Mouse (Mus musculus) intestine, postnatal 0 days (tissue): ENCODE results near the gene Camsap3. TPM values are rescaled to one million over a fixed set of nuclear protein-coding genes. Genes with fewer than 3 reads are reported as not detected.

ENCODE experiments used
- ATAC-seq: fragments of 200-750 bp; cut with Nextera tagmentation; 2 replicates; pipeline ENCODE4 v1.8.0; 2017; ENCODE audit warnings: mild to moderate bottlenecking, moderate TSS enrichment, moderate library complexity
- H3K27ac ChIP-seq: fragments of 300-500 bp; sonication (generic); 2 replicates; pipeline ENCODE4 v1.5.1; 2014; ENCODE audit warnings: mild to moderate bottlenecking, low read depth, low read length, moderate library complexity
- H3K27me3 ChIP-seq: fragments of 300-500 bp; sonication (generic); replicated peaks from 2 replicates; pipeline ENCODE4 v1.6.1; 2014; ENCODE audit warnings: low read length, mixed read lengths; ENCODE audit not compliant: control insufficient read depth, insufficient read depth
- H3K36me3 ChIP-seq: fragments of 300-500 bp; sonication (generic); 2 replicates; pipeline ENCODE4 v1.6.1; 2014; ENCODE audit warnings: mild to moderate bottlenecking, moderate library complexity; ENCODE audit not compliant: control insufficient read depth, insufficient read depth
- H3K4me1 ChIP-seq: fragments of 300-500 bp; sonication (generic); replicated peaks from 2 replicates; pipeline ENCODE4 v1.6.1; 2014; ENCODE audit warnings: antibody characterized with exemption, low read length, mixed read lengths; ENCODE audit not compliant: control insufficient read depth, insufficient read depth
- H3K4me2 ChIP-seq: fragments of 300-500 bp; sonication (generic); replicated peaks from 2 replicates; pipeline ENCODE4 v1.6.1; 2014; ENCODE audit warnings: low read depth, mild to moderate bottlenecking, moderate library complexity
- H3K4me3 ChIP-seq: fragments of 300-500 bp; sonication (generic); 2 replicates; pipeline ENCODE4 v1.5.1; 2014; ENCODE audit warnings: low read depth, low read length
- H3K9ac ChIP-seq: fragments of 300-500 bp; sonication (generic); 2 replicates; pipeline ENCODE4 v1.6.1; 2014; ENCODE audit warnings: mild to moderate bottlenecking, low read depth, low read length
- H3K9me3 ChIP-seq: fragments of 300-500 bp; sonication (generic); 2 replicates; pipeline ENCODE4 v1.6.1; 2016; ENCODE audit warnings: mixed run types; ENCODE audit not compliant: control insufficient read depth
- CTCF ChIP-seq: sonication (generic); IDR thresholded peaks from 2 replicates; pipeline ENCODE4 v1.5.1; 2016; ENCODE audit warnings: low read depth, mild to moderate bottlenecking, control low read depth, antibody characterized with exemption, moderate library complexity
- WGBS: fragments of 180-500 bp; shearing (Covaris S2); extraction: QIAGEN DNeasy Blood & Tissue Kit; methylation state at CpG from one replicate; pipeline ENCODE4 v1.1.7; 2014; 5-methylcytosine and 5-hydroxymethylcytosine counted together
- polyA plus RNA-seq: library from polyadenylated mRNA; unstranded; fragments of >200 nt; fragmentation: Nextera tagmentation; extraction: Ambion mirVana; gene quantifications from 2 replicates; pipeline ENCODE4 v1.2.1, GENCODE M21; 2015

Gene Camsap3
- polyA plus RNA-seq, 1 experiment from 2014 or later, result 20.9 TPM

- ATAC-seq, result no peak
- H3K27me3 ChIP-seq, result no peaks in the 10 kb centered on the region
- WGBS, result 86% methylated on average over 2 of the region's 2 CpGs
- H3K27ac ChIP-seq, result no peak overlapping the region
- no peak for TF ChIP-seq CTCF
- no peaks in the 10 kb centered on the region for H3K9me3 ChIP-seq
- H3K4me3 ChIP-seq, result no peak overlapping the region
- peaks cover 17% of the 10 kb centered on the region for H3K36me3 ChIP-seq
- H3K4me1 ChIP-seq, result no peaks in the 10 kb centered on the region
- no peak overlapping the region for H3K9ac ChIP-seq
- no peak overlapping the region for H3K4me2 ChIP-seq
Observed at GRCm38 (mm10) chr8:3594466-3594865, 7.4 kb downstream of the Camsap3 start.

GRCm38 (mm10) chr8:3598054-3598453 lies 11.0 kb downstream of the Camsap3 start:
- no peak overlapping the region for H3K4me2 ChIP-seq
- peaks cover 46% of the 10 kb centered on the region for H3K36me3 ChIP-seq
- no peaks in the 10 kb centered on the region for H3K4me1 ChIP-seq
- no peaks in the 10 kb centered on the region for H3K27me3 ChIP-seq
- WGBS, result 80% methylated on average over 3 of the region's 3 CpGs
- no peak for ATAC-seq
- H3K9ac ChIP-seq, result no peak overlapping the region
- no peak for TF ChIP-seq CTCF
- no peak overlapping the region for H3K4me3 ChIP-seq
- H3K9me3 ChIP-seq, result no peaks in the 10 kb centered on the region
- H3K27ac ChIP-seq, result no peak overlapping the region

GRCm38 (mm10) chr8:3599219-3599618 lies 12.1 kb downstream of the Camsap3 start:
- Histone ChIP-seq H3K27ac (no peak overlapping the region), H3K9me3 (no peaks in the 10 kb centered on the region), H3K27me3 (no peaks in the 10 kb centered on the region), H3K4me1 (no peaks in the 10 kb centered on the region), H3K4me3 (no peak overlapping the region), H3K36me3 (peaks cover 57% of the 10 kb centered on the region), H3K9ac (no peak overlapping the region), H3K4me2 (no peak overlapping the region)
- no peak for ATAC-seq
- TF ChIP-seq CTCF, result no peak
- 77% methylated on average over 1 of the region's 1 CpGs for WGBS

GRCm38 (mm10) chr8:3600401-3600800 lies 13.3 kb downstream of the Camsap3 start:
- no peak for TF ChIP-seq CTCF
- WGBS, result 89% methylated on average over 6 of the region's 6 CpGs
- Histone ChIP-seq H3K36me3 (peaks cover 64% of the 10 kb centered on the region), H3K4me3 (no peak overlapping the region), H3K4me2 (no peak overlapping the region), H3K27ac (no peak overlapping the region), H3K4me1 (no peaks in the 10 kb centered on the region), H3K9me3 (no peaks in the 10 kb centered on the region), H3K27me3 (no peaks in the 10 kb centered on the region), H3K9ac (no peak overlapping the region)
- no peak for ATAC-seq

- no peak for ATAC-seq
- H3K9ac ChIP-seq, result no peak overlapping the region
- no peaks in the 10 kb centered on the region for H3K27me3 ChIP-seq
- no peak overlapping the region for H3K4me2 ChIP-seq
- H3K36me3 ChIP-seq, result peaks cover 80% of the 10 kb centered on the region
- no peak overlapping the region for H3K4me3 ChIP-seq
- H3K27ac ChIP-seq, result no peak overlapping the region
- no peaks in the 10 kb centered on the region for H3K9me3 ChIP-seq
- no peak for TF ChIP-seq CTCF
- no peaks in the 10 kb centered on the region for H3K4me1 ChIP-seq
- 67% methylated on average over 13 of the region's 13 CpGs for WGBS
Observed at GRCm38 (mm10) chr8:3603439-3603838, 16.3 kb downstream of the Camsap3 start.

DNA sequence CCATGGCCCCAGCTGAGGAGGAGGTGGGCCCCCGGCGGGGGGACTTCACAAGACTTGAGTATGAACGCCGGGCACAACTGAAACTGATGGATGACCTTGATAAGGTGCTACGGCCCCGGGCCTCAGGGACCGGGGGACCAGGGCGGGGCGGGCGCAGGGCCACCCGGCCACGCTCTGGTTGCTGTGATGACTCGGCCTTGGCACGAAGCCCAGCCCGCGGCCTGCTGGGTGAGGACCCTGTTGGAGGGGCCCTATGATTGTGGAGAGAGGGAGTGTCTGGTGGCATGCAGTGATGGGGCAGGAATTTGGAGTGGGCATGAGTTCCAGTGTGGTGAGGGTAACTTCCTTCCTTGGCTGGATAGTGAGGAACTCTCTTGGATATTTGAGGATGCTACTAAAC lies 19.5 kb downstream of the Camsap3 start:
- ATAC-seq, result no peak
- H3K27ac ChIP-seq, result no peak overlapping the region
- WGBS, result 44% methylated on average over 16 of the region's 16 CpGs

DNA sequence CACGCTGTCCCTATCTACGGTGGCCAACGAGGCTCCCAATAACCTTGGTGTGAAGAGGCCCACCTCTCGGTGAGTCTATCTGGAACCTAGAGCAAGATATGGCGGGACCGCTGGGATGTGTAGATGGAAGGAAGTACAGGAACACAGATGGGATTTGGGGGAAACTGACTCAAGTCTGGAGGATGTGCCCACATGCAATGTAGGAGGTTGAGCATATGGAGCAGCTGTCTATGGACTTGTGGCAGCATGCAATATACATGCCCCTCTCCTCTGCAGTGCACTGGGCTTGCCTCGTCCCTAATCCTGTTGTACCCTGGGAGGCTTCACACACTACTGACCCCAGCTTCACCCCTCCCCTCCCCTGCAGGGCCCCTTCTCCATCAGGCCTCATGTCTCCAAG lies 20.7 kb downstream of the Camsap3 start:
- WGBS, result 77% methylated on average over 7 of the region's 7 CpGs
- H3K9ac ChIP-seq, result no peak overlapping the region
- H3K9me3 ChIP-seq, result no peaks in the 10 kb centered on the region
- H3K4me3 ChIP-seq, result no peak overlapping the region
- no peak overlapping the region for H3K4me2 ChIP-seq
- H3K4me1 ChIP-seq, result no peaks in the 10 kb centered on the region
- H3K36me3 ChIP-seq, result peaks cover 81% of the 10 kb centered on the region
- ATAC-seq, result no peak
- no peaks in the 10 kb centered on the region for H3K27me3 ChIP-seq
- no peak for TF ChIP-seq CTCF
- H3K27ac ChIP-seq, result no peak overlapping the region

More for the DNA sequence above, 19.5 kb downstream of the Camsap3 start:
- H3K9me3 ChIP-seq, result no peaks in the 10 kb centered on the region
- H3K27me3 ChIP-seq, result no peaks in the 10 kb centered on the region
- no peak overlapping the region for H3K4me2 ChIP-seq
- H3K36me3 ChIP-seq, result peaks cover 79% of the 10 kb centered on the region
- H3K9ac ChIP-seq, result no peak overlapping the region
- no peak for TF ChIP-seq CTCF
- no peaks in the 10 kb centered on the region for H3K4me1 ChIP-seq
- no peak overlapping the region for H3K4me3 ChIP-seq
